Mouse (Mus musculus) central nervous system, embryonic 18 days (tissue): ENCODE results near the gene Fgd4. TPM values are rescaled to one million over a fixed set of nuclear protein-coding genes. Genes with fewer than 3 reads are reported as not detected.

ENCODE experiments used
- polyA plus RNA-seq: library from polyadenylated mRNA; depleted of rRNA; stranded (reverse); fragments of >200 nt; gene quantifications from 2 replicates; pipeline ENCODE4 v1.2.3, GENCODE M21; 2012; rRNA removed

The Fgd4 gene
- 14.1 and 16.2 TPM in 2 replicates for polyA plus RNA-seq

DNA sequence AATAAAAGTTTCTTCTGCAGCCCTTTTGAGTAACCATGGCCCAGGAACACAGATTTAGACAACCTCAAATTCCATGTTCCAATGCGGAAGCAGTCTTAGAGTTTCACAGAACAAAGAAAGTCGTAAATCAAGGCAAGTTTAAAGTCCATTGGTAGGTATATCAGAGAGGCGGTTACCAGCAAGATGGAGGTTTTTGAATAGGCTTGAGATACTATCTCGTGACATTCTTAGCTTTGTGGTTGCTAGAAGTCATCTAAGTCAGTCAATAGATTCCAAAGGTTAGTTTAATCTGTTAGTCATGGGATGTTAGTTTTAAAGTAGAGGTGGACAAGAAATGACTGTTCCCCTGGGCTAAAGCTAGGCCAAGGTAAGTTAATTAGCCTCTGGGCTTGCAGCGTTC is at the start of gene Fgd4:
Gene Fgd4 (minus strand): TSS at position 89 of the 400 bp plus-strand sequence.

Other genes with a start within 250 kb of the Fgd4 start
- gene Dnm1l, start 241.6 kb downstream of the Fgd4 start, polyA plus RNA-seq: 92.4 and 95.4 TPM in 2 replicates
- gene Olfr19, start 75.9 kb upstream of the Fgd4 start, polyA plus RNA-seq: not detected in 2 replicates
- 8.3 and 9.5 TPM in 2 replicates for gene Spag6l, start 228.9 kb upstream of the Fgd4 start, polyA plus RNA-seq